Mouse (Mus musculus) layer of hippocampus, adult 9-10 months (tissue): Measurements from ENCODE around the gene Topbp1.

Source experiments
- DNase-seq: peaks from one replicate; pipeline ENCODE4 v3.0.0; 2022; ENCODE audit warnings: low spot score

The Topbp1 gene

DNA sequence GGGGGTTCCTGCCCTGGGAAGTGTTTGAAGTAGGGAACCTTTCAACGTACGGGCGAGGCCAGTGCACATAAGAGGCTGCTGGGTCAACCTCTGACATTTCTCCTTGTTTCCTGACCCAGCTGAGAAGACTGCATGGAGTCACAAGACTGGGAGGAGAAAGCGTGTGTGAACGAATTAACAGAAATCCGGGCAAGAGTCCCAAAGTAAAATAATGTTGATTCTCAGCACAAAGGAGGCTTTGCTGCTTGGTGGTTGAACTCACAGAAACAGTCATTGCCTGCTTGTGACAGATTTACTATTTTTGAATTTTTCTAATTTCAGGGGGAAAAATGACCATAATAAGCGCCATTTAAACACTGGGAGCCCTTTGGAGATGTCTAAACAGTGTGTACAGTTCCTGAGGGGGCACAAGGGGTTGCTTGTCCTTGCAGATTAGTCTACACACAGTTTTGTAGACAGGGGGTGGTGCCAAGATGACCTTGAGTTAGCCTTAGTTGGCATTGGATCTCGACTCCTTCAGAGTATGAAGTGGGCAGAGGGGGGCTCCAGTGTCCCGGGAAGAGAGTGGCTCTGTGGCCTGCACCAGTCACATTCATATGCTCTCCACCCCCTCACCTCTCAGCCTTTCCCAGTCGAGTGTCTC lies 82.1 kb downstream of the Topbp1 start:
- no peak for DNase-seq

DNA sequence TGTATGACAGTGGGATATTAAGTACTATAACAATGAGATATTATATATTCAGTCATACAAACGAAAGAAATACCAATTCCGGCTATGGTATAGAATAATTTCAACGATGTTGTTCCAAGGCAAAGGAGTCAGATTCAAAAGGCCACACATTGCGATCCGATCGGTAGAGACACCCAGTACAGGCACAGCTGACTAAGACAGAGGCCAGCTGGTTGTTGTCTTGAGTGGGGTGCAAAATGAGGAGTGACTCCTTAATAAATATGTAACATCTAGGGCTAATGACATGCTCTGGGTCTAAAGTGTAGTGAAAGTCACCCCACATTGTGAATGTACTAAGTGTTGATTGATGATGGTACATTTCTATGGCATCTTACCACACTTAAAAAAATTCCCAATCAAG lies 84.2 kb downstream of the Topbp1 start:
- no peak for DNase-seq

DNA sequence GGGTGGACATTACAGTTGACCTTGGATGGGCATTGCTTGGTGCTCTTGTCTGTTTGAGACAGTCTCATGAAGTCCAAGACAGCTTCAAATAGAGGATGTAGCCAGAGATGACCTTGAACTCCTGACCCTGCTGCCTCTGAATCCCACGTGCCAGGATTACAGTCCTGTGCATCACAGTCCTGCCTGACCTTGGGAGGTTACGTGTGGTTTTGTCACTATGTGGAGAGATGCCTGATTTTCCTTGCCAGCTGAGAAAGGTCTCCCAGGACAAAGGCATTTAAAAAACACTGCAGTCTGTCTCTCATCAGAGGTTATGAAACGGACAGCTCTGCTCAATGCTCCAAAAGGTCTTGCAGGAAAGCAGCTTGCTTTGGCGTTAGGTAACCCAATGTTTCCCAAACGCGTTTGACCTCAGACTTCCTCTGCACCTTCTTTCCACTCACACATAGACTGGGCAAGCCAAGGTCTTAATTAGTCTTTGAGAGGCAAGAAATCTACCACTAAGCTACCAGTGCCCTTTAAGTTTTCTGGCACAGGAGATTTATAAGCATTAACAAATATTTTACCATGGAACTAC lies 86.9 kb downstream of the Topbp1 start:
- no peak for DNase-seq

DNA sequence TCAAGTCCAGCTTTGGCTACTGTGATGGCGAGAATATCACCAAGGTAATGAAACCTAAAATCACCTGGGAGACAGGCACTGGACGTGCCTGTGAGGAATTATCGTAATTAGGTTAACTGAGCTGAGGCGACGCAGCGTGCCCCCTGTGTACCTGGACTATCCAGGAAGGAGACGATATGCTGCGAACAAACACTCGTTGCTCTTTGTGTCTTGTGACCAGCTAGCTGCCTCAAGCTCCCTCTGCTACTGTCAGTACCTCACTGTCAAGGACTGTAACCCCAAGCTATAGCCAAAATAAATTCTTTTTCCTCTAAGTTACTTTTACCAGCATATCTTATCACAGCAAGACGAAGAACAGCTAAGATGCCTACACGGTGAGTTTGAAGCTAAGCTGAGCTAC lies 88.2 kb downstream of the Topbp1 start:
- no peak for DNase-seq

DNA sequence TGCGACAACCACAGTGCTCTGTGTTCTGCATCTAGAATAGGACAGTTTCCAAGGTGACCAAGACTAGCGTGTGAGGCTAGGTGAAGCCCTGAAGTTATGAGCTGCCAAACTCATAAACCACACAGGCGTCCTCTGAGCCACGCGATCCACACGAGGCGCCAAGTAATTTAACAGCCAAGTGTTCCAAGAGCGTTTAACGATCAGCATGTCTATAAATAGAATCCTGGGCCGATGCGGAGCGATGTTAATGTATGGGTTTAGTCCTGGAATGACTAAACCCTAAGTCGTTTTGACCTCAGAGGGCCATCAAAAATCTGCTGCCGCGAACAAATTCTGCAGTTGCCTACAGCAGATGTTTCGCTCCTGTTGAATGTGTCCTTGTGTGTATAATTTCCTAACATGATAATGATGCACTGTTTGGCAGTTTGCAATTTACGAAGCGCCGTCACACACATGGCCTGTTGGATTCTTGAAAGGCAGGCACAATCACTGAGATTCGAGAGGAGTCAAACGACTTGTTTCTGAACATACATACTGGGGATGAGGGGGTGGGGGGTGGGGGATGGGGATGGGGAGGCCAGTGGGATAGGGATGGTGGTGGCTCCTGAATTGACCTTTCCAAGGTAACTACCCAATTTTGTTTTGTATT lies 93.6 kb downstream of the Topbp1 start:
- no peak for DNase-seq
